Mouse (Mus musculus) MEL (cell line): ENCODE data around the gene Stam2.

ENCODE experiments used
- CTCF ChIP-seq, 3 experiments: IDR thresholded peaks in 2 of 3; conservative IDR thresholded peaks in 1 of 3; 2 replicates each; pipeline ENCODE4 v1.5.1; 2011 to 2012; ENCODE audit warnings: low read length in 3 of 3, low read depth in 2 of 3, mild to moderate bottlenecking in 2 of 3, improper control_type of control experiment in 1 of 3, inconsistent platforms in 1 of 3, mixed read lengths in 1 of 3, moderate library complexity in 1 of 3; ENCODE audit not compliant: control insufficient read depth in 1 of 3, insufficient read depth in 1 of 3, poor library complexity in 1 of 3, severe bottlenecking in 1 of 3
- GATA1 ChIP-seq: IDR thresholded peaks from 2 replicates; pipeline ENCODE4 v1.6.1; 2011; ENCODE audit warnings: low read depth, low read length, improper control_type of control experiment
- POLR2A ChIP-seq, 2 experiments: IDR thresholded peaks; 2 replicates each; pipeline ENCODE4 v1.6.1; 2011 to 2012; ENCODE audit warnings: low read length in 2 of 2, mild to moderate bottlenecking in 2 of 2, control low read depth in 1 of 2, improper control_type of control experiment in 1 of 2, low read depth in 1 of 2, moderate library complexity in 1 of 2; ENCODE audit not compliant: control insufficient read depth in 1 of 2, insufficient read depth in 1 of 2, poor library complexity in 1 of 2
- ZNF384 ChIP-seq: IDR thresholded peaks from 2 replicates; pipeline ENCODE4 v1.6.1; 2012; ENCODE audit warnings: low read depth, mild to moderate bottlenecking, inconsistent platforms, low read length, improper control_type of control experiment

DNA sequence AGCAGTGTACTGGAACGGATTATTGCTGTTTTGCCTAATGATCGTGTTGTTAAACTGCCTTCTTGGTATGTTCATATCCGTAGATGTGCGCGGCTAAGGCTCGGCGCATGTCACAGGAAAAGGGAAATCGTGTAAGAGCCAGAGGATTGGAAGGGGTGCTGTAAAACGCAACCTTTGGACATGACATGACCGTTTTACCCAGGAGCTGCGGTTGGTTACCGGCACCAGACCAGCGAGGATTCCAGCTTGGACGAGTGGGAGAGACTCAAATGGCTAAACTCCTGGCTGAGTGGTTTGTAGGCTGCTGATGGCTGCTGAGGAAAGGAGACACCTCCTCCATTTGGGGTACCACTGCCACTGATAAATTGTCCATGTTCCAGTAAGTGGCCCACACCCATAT, 21.8 kb upstream of the Stam2 start:
- TF ChIP-seq ZNF384 (no peak), CTCF (IDR thresholded peaks at IDR 0.05 in 2 of 3, conservative IDR thresholded peaks at IDR 0.05 in 1 of 3; ENCODE audit: control insufficient read depth in 1 of 3, insufficient read depth in 1 of 3, low read depth in 2 of 3, low read length in 3 of 3, poor library complexity in 1 of 3, severe bottlenecking in 1 of 3) (no peak), POLR2A (IDR thresholded peaks at IDR 0.05; ENCODE audit: control insufficient read depth in 1 of 2, insufficient read depth in 1 of 2, low read depth in 1 of 2, low read length in 2 of 2, poor library complexity in 1 of 2) (no peak), GATA1 (no peak)
